Mouse (Mus musculus) liver, embryonic 12.5 days (tissue): Measurements from ENCODE around the gene Panx2. TPM values are rescaled to one million over a fixed set of nuclear protein-coding genes. Genes with fewer than 3 reads are reported as not detected.

ENCODE experiments used
- ATAC-seq: fragments of 200-750 bp; cut with Nextera tagmentation; 2 replicates; pipeline ENCODE4 v1.8.0; 2017; ENCODE audit warnings: moderate number of reproducible peaks, mild to moderate bottlenecking, moderate library complexity
- H3K27ac ChIP-seq: fragments of 300-500 bp; sonication (generic); 2 replicates; pipeline ENCODE4 v1.5.1; 2016; ENCODE audit warnings: mild to moderate bottlenecking
- H3K27me3 ChIP-seq: fragments of 300-500 bp; sonication (generic); replicated peaks from 2 replicates; pipeline ENCODE4 v1.6.1; 2016; ENCODE audit warnings: mild to moderate bottlenecking, moderate library complexity
- H3K36me3 ChIP-seq: fragments of 300-500 bp; sonication (generic); 2 replicates; pipeline ENCODE4 v1.6.1; 2016; ENCODE audit warnings: mild to moderate bottlenecking, moderate library complexity
- H3K4me1 ChIP-seq: fragments of 300-500 bp; sonication (generic); 2 replicates; pipeline ENCODE4 v1.6.1; 2016
- H3K4me2 ChIP-seq: fragments of 300-500 bp; sonication (generic); 2 replicates; pipeline ENCODE4 v1.6.1; 2016; ENCODE audit warnings: mild to moderate bottlenecking, moderate library complexity
- H3K4me3 ChIP-seq: fragments of 300-500 bp; sonication (generic); 2 replicates; pipeline ENCODE4 v1.5.1; 2016; ENCODE audit warnings: mild to moderate bottlenecking, moderate library complexity
- H3K9ac ChIP-seq: fragments of 300-500 bp; sonication (generic); 2 replicates; pipeline ENCODE4 v1.6.1; 2016; ENCODE audit warnings: mild to moderate bottlenecking, moderate library complexity
- H3K9me3 ChIP-seq: fragments of 300-500 bp; sonication (generic); replicated peaks from 2 replicates; pipeline ENCODE4 v1.6.1; 2016; ENCODE audit warnings: mild to moderate bottlenecking, moderate library complexity
- WGBS: fragments of 180-500 bp; shearing (Covaris S2); methylation state at CpG from one replicate; pipeline ENCODE4 v1.1.7; 2016; ENCODE audit not compliant: insufficient replicate concordance; 5-methylcytosine and 5-hydroxymethylcytosine counted together
- polyA plus RNA-seq: library from polyadenylated mRNA; unstranded; fragments of >200 nt; fragmentation: Nextera tagmentation; extraction: Ambion mirVana; gene quantifications from 2 replicates; pipeline ENCODE4 v1.2.1, GENCODE M21; 2016

The Panx2 gene
- polyA plus RNA-seq: 0.04 TPM in 1 of 2 replicates, not detected in the other

- Histone ChIP-seq H3K27ac (no peak within 1 kb of the TSS), H3K9ac (peak within 1 kb of the TSS; percentile 23; the same call in 1 of the 2 replicates), H3K4me1 (0 out of 2 replicates have a peak, but pooled peaks cover 7% of the 10 kb centered on the region), H3K9me3 (no peaks in the 10 kb centered on the region), H3K27me3 (peaks cover 94% of the 10 kb centered on the region), H3K4me2 (peak within 1 kb of the TSS; percentile 73), H3K36me3 (no peaks in the 10 kb centered on the region), H3K4me3 (peak within 1 kb of the TSS; percentile 56)
- 3% methylated on average over 29 of the region's 57 CpGs for WGBS
- ATAC-seq: no peak
These were observed at the start of gene Panx2 for GRCm38 (mm10) chr15:89059161-89059931. TSS of gene Panx2 (plus strand) at chr15:89059734.

- no peak overlapping the region for H3K27ac ChIP-seq
- WGBS: 62% methylated on average over 3 of the region's 3 CpGs
- H3K9me3 ChIP-seq: no peaks in the 10 kb centered on the region
- H3K4me1 ChIP-seq: peaks cover 4% of the 10 kb centered on the region; the same call in 1 of the 2 replicates
- no peak overlapping the region for H3K9ac ChIP-seq
- no peak overlapping the region for H3K4me3 ChIP-seq
- no peak overlapping the region for H3K4me2 ChIP-seq
- peaks cover 11% of the 10 kb centered on the region; the same call in 1 of the 2 replicates for H3K27me3 ChIP-seq
- no peaks in the 10 kb centered on the region for H3K36me3 ChIP-seq
- ATAC-seq: no peak
These were observed 42.8 kb upstream of the Panx2 start for GRCm38 (mm10) chr15:89016722-89017121.

- H3K4me3 ChIP-seq: no peak overlapping the region
- no peak overlapping the region for H3K27ac ChIP-seq
These were observed 39.4 kb upstream of the Panx2 start for GRCm38 (mm10) chr15:89020085-89020484.

GRCm38 (mm10) chr15:89020492-89020891 lies 39.0 kb upstream of the Panx2 start:
- Histone ChIP-seq H3K9me3 (no peaks in the 10 kb centered on the region), H3K4me1 (peaks cover 4% of the 10 kb centered on the region; the same call in 1 of the 2 replicates), H3K4me3 (no peak overlapping the region), H3K4me2 (no peak overlapping the region), H3K27ac (no peak overlapping the region), H3K9ac (no peak overlapping the region), H3K27me3 (peaks cover 11% of the 10 kb centered on the region; the same call in 1 of the 2 replicates), H3K36me3 (no peaks in the 10 kb centered on the region)
- WGBS: 64% methylated on average over 7 of the region's 7 CpGs
- ATAC-seq: no peak

More at GRCm38 (mm10) chr15:89020085-89020484, 39.4 kb upstream of the Panx2 start:
- ATAC-seq: no peak
- H3K4me2 ChIP-seq: no peak overlapping the region
- no peaks in the 10 kb centered on the region for H3K9me3 ChIP-seq
- 52% methylated on average over 7 of the region's 7 CpGs for WGBS
- H3K27me3 ChIP-seq: peaks cover 11% of the 10 kb centered on the region; the same call in 1 of the 2 replicates
- no peaks in the 10 kb centered on the region for H3K36me3 ChIP-seq
- H3K9ac ChIP-seq: no peak overlapping the region
- peaks cover 4% of the 10 kb centered on the region; the same call in 1 of the 2 replicates for H3K4me1 ChIP-seq

GRCm38 (mm10) chr15:89044381-89044780 lies 15.2 kb upstream of the Panx2 start:
- H3K4me3 ChIP-seq: no peak overlapping the region
- no peaks in the 10 kb centered on the region for H3K27me3 ChIP-seq
- 63% methylated on average over 5 of the region's 5 CpGs for WGBS
- H3K9me3 ChIP-seq: no peaks in the 10 kb centered on the region
- H3K4me2 ChIP-seq: no peak overlapping the region
- H3K4me1 ChIP-seq: no peaks in the 10 kb centered on the region
- no peak overlapping the region for H3K27ac ChIP-seq
- H3K36me3 ChIP-seq: no peaks in the 10 kb centered on the region
- ATAC-seq: no peak
- H3K9ac ChIP-seq: no peak overlapping the region

- H3K4me1 ChIP-seq: no peaks in the 10 kb centered on the region
- H3K27me3 ChIP-seq: no peaks in the 10 kb centered on the region
- no peak overlapping the region for H3K4me2 ChIP-seq
- H3K9me3 ChIP-seq: no peaks in the 10 kb centered on the region
- no peak overlapping the region for H3K4me3 ChIP-seq
- no peak for ATAC-seq
- no peak overlapping the region for H3K9ac ChIP-seq
- H3K27ac ChIP-seq: no peak overlapping the region
- no peaks in the 10 kb centered on the region for H3K36me3 ChIP-seq
- 51% methylated on average over 4 of the region's 4 CpGs for WGBS
These were observed 13.2 kb upstream of the Panx2 start for GRCm38 (mm10) chr15:89046356-89046755.

- WGBS: 70% methylated on average over 7 of the region's 7 CpGs
- Histone ChIP-seq H3K9ac (no peak overlapping the region), H3K4me2 (no peak overlapping the region), H3K4me3 (no peak overlapping the region), H3K9me3 (no peaks in the 10 kb centered on the region), H3K36me3 (no peaks in the 10 kb centered on the region), H3K27me3 (peaks cover 53% of the 10 kb centered on the region), H3K27ac (no peak overlapping the region), H3K4me1 (0 out of 2 replicates have a peak, but pooled peaks cover under 1% of the 10 kb centered on the region)
- ATAC-seq: no peak
These were observed 4.9 kb upstream of the Panx2 start for GRCm38 (mm10) chr15:89054666-89055065.

GRCm38 (mm10) chr15:89058736-89059135 lies 798 bp upstream of the Panx2 start:
- no peak overlapping the region for H3K9ac ChIP-seq
- H3K27ac ChIP-seq: no peak overlapping the region
- H3K4me1 ChIP-seq: 0 out of 2 replicates have a peak, but pooled peaks cover 7% of the 10 kb centered on the region
- no peaks in the 10 kb centered on the region for H3K9me3 ChIP-seq
- no peak for ATAC-seq
- 28% methylated on average over 6 of the region's 6 CpGs for WGBS
- no peaks in the 10 kb centered on the region for H3K36me3 ChIP-seq
- H3K4me3 ChIP-seq: no peak overlapping the region
- peaks cover 90% of the 10 kb centered on the region for H3K27me3 ChIP-seq
- no peak overlapping the region for H3K4me2 ChIP-seq

- 4% methylated on average over 40 of the region's 48 CpGs for WGBS
- H3K9ac ChIP-seq: peak overlapping the region; percentile 23; the same call in 1 of the 2 replicates
- H3K4me3 ChIP-seq: peak overlapping the region; percentile 56
- 0 out of 2 replicates have a peak, but pooled peaks have one; percentile 16 for ATAC-seq
- H3K27me3 ChIP-seq: peaks cover 92% of the 10 kb centered on the region
- no peaks in the 10 kb centered on the region for H3K9me3 ChIP-seq
- no peaks in the 10 kb centered on the region for H3K36me3 ChIP-seq
- H3K4me1 ChIP-seq: 0 out of 2 replicates have a peak, but pooled peaks cover 7% of the 10 kb centered on the region
- H3K4me2 ChIP-seq: peak overlapping the region; percentile 73
- H3K27ac ChIP-seq: no peak overlapping the region
These were observed 623 bp downstream of the Panx2 start for GRCm38 (mm10) chr15:89060032-89060681.

GRCm38 (mm10) chr15:89060811-89061460 lies 1.4 kb downstream of the Panx2 start:
- Histone ChIP-seq H3K4me1 (0 out of 2 replicates have a peak, but pooled peaks cover 7% of the 10 kb centered on the region), H3K27me3 (peaks cover 91% of the 10 kb centered on the region), H3K9me3 (no peaks in the 10 kb centered on the region), H3K4me3 (no peak overlapping the region), H3K9ac (no peak overlapping the region), H3K36me3 (no peaks in the 10 kb centered on the region), H3K4me2 (no peak overlapping the region), H3K27ac (no peak overlapping the region)
- WGBS: 69% methylated on average over 12 of the region's 12 CpGs
- no peak for ATAC-seq

GRCm38 (mm10) chr15:89061761-89062517 lies 2.4 kb downstream of the Panx2 start:
- H3K27ac ChIP-seq: no peak overlapping the region
- H3K4me3 ChIP-seq: no peak overlapping the region
- peaks cover 97% of the 10 kb centered on the region for H3K27me3 ChIP-seq
- no peaks in the 10 kb centered on the region for H3K36me3 ChIP-seq
- H3K9me3 ChIP-seq: no peaks in the 10 kb centered on the region
- 71% methylated on average over 6 of the region's 6 CpGs for WGBS
- no peak overlapping the region for H3K4me2 ChIP-seq
- H3K4me1 ChIP-seq: 0 out of 2 replicates have a peak, but pooled peaks cover 7% of the 10 kb centered on the region
- H3K9ac ChIP-seq: no peak overlapping the region
- no peak for ATAC-seq
